In genomic region chr13:99397228-99397627, GRCm38 (mm10) we compare ENCODE assay signal across 10 mouse cellular contexts. TPM values are rescaled to one million over a fixed set of nuclear protein-coding genes. Genes with fewer than 3 reads are reported as not detected.
DNase-seq lines count a peak whose midpoint lies in the region.
"Had no signal": no experiment of that assay in that cellular context is flagged by ENCODE, and none has a peak within 500 bp of the region (broad histone marks: within the 10 kb centered on the region; RNA-seq: fewer than 3 reads in every experiment).

No protein-coding gene starts in this region.

- H3K27me3 ChIP-seq in forebrain, embryonic 10.5 days (ENCODE audit: poor library complexity, severe bottlenecking): no peaks in the 10 kb centered on the region

- no peak overlapping the region for H3K4me3 ChIP-seq in forebrain, embryonic 10.5 days

- WGBS in forebrain, embryonic 10.5 days: 58% methylated on average over 7 of the region's 7 CpGs

- H3K9me3 ChIP-seq in forebrain, embryonic 10.5 days: no peaks in the 10 kb centered on the region
- H3K9me3 ChIP-seq: G1E had no signal

- intact Hi-C loops in left cerebral cortex, postnatal 25 days (cut with DNase I): no loop called here

- DNase-seq in right cerebral cortex, postnatal 4 days: peak; percentile 15
- no peak for DNase-seq in right cerebral cortex, postnatal 25 days
- DNase-seq in forebrain, embryonic 10.5 days (ENCODE audit: extremely low spot score, low spot score): no peak
- DNase-seq in layer of hippocampus, postnatal 10 days (ENCODE audit: low spot score in 2 of 2): peak; percentile 52 to 58
- peak; percentile 41 for DNase-seq in telencephalon, adult 2 months (ENCODE audit: low read depth, low spot score)
- no peak for DNase-seq in ovary, postnatal 36 days (ENCODE audit: low spot score)
- no peak for DNase-seq in kidney, adult 8-10 months
- DNase-seq in left cerebral cortex, postnatal 25 days (ENCODE audit: low spot score in 2 of 2): no peak

- H3K4me1 ChIP-seq in forebrain, embryonic 10.5 days: peaks cover 48% of the 10 kb centered on the region

- peak overlapping the region; percentile 60 for H3K27ac ChIP-seq in forebrain, embryonic 10.5 days
- H3K27ac ChIP-seq: liver, embryonic 14.5 days had no signal

- H3K36me3 ChIP-seq in forebrain, embryonic 10.5 days (replicated peaks): peaks cover 30% of the 10 kb centered on the region

RNA-seq across cellular contexts. Expression of gene Mrps27, which starts 52.6 kb away (rescaled TPM):
- 84.1 and 85.3 TPM in 2 replicates for polyA plus RNA-seq in forebrain, embryonic 10.5 days (2016; fragmentation: Nextera tagmentation; extraction: Ambion mirVana)
- 10 to 100 TPM; 25.8 to 27.1 TPM for total RNA-seq in layer of hippocampus, postnatal 10 days (2021)
- total RNA-seq in left cerebral cortex, postnatal 25 days (2021): 10 to 100 TPM; 28.1 to 29.3 TPM

RNA-seq across cellular contexts. Expression of gene Ptcd2, which starts 52.7 kb away (rescaled TPM):
- polyA plus RNA-seq in forebrain, embryonic 10.5 days (2016; fragmentation: Nextera tagmentation; extraction: Ambion mirVana): 54.6 and 56.4 TPM in 2 replicates
- 10 to 100 TPM; 29.8 to 31.1 TPM for total RNA-seq in layer of hippocampus, postnatal 10 days (2021)
- total RNA-seq in left cerebral cortex, postnatal 25 days (2021): 10 to 100 TPM; 35.6 to 35.7 TPM

Comparison
In these comparisons a context has a peak if more than half of its experiments do, and no peak if none do; other contexts are left out.
1. DNase-seq: peak in right cerebral cortex, postnatal 4 days (single experiment), layer of hippocampus, postnatal 10 days (2 of 2) and telencephalon, adult 2 months (single experiment); none in right cerebral cortex, postnatal 25 days (single experiment), forebrain, embryonic 10.5 days (single experiment), ovary, postnatal 36 days (single experiment), kidney, adult 8-10 months (0 of 2) and left cerebral cortex, postnatal 25 days (0 of 2).